Mouse (Mus musculus): Measurements from ENCODE around the gene Mest.

The Mest gene

DNA sequence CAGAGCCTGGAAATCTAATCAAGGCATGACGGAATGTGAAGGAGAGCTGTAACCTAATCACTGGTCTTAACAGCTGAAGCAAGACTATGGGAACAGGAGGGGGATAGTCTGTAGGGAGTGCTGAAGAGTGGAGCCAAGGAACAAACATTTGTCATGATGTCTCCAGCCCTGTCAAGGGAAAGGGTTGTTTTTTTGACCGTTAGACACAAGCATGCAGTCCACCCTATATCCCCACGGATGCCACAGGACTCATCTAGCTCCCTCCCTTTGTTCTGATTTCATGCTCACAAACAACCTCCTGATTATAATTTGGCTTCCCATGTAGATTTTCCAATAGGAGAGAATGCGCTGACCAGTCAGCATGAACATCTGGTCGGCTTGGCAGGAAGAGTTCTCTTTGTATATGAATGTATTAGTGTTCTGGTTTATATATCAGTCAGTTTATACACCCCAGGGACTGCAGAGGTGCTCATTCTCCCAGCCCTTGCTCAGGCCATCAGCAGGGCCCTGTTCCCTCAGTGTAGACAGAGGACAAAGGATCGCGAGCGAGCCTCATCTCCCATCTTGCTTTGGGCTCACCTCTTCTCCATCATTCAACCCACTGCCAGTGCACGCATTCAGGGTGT lies 19.3 kb upstream of the Mest start:
- no peak for DNase-seq (ENCODE audit: low read depth, low spot score)

DNA sequence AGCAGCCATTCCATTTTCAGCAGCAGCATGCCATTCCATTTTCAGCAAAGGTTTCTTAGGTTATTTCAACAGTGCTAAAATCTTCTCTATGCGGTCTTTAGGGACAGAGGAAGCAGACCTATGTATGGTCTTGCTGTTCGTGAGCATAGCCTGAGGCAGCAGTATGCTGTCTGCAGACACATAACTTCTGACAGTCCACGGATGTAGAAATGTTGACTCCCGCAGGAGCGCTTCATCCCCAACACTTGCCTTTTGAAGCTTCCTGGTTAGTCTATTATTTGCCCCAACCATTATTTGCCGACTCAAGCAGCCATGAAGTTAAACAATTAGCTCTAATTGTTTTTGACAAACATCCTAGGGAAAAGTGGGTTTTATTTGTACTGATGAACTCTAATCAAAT lies 14.2 kb upstream of the Mest start:
- DNase-seq (ENCODE audit: low read depth, low spot score): no peak

DNA sequence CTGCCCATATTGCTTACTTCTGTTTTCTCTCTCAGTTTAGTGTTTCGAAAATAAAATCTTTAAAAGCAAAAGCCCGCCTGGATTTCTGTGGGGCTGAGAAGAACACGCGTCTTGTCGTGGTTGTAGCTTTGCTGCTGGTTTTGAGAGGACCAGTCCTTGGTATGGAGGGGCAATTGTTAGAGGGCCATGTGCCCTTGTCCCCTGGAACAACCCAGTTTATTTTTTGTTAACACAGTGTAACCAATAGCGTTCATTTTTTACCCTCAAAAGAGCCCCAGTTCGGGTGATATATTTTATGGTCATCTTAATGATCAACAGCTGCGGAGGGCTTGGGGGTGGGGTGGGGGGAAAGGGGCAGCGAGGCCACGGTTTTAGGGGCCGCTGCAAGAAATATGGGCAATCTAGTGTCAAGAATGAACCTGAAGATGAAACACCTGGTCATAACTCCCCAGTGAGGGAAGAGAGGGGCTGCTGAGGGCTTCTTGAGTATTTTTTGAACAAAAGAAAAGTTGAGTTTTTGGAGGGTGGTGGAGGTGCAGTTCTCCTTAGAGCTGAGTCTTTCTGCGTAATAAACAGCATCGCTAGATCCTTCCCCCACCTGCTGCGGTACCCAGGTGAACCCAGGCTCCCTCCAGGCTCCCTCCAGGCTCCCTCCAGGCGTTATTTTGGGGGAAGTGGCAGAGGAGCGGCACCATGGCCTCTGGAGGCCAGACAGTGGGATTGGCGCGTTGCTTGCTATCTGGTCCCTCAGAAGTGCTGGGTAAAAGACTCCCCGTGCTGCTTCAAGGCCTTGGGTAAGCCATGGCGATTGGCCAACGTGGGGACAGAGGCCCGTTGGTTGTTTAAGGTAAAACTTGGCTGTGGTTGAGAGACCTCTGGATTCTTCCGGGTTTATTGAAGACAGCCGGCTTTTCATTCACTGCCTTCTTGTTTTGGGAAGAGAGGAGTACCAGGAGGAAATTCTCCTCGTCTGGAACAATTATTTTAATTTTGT lies 12.7 kb upstream of the Mest start:
- no peak for DNase-seq (ENCODE audit: low read depth, low spot score)

DNA sequence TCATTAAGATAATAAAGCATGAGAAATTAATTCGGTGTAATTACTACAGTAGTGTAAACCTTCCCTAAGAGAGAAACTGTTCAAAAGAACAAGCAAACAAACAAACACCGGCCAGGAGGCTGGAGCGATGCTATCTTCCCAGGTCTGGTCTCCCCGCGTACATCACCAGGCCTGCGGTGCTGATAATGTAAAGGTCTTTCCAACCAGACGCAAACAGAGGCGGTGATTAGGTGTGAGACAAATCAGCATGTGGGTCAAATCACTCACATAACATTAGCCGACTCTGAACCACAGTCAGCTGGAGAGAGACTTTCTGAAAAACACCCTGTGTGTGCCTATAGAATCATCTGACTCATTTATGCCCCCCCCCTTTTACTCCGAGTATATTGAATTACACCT lies 12.0 kb upstream of the Mest start:
- no peak for DNase-seq (ENCODE audit: low read depth, low spot score)

DNA sequence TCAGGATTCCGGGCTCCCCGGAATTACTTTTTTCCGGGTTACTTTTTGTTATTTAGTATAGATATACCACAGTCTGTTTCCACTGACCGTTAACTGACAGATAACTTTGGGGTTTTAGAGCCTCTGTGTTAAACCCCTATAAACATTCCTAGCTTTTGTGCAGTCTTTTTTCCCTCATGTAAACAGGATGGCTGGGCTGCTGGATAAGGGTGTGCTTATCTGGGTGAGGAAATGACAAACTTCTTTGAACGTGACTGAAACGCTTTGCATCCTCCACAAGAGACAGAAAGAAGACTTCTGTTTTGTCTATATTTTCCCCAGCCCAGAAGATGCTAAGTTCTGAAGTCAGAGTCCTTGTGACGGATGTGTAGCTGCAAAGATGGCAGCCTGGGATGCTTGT lies 10.9 kb upstream of the Mest start:
- no peak for DNase-seq (ENCODE audit: low read depth, low spot score)

DNA sequence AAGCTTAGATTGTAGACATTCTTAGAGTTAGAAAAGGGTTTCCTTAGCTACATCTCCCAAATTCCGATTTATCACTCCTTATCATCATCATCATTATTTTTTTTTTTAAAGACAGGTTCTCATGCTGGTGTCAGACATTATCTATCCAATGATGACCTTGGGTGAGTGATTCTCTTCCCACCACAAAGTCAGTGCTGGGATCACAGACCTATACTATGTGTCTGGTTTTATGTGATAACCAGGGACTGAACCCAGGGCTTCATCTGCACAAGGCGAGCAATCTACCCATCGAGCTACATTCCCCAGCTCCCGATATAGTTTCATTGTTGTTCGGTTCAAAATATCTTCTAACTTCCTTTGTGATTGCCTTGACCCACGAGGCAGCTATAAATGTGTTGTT lies 9.9 kb upstream of the Mest start:
- DNase-seq (ENCODE audit: low read depth, low spot score): no peak

DNA sequence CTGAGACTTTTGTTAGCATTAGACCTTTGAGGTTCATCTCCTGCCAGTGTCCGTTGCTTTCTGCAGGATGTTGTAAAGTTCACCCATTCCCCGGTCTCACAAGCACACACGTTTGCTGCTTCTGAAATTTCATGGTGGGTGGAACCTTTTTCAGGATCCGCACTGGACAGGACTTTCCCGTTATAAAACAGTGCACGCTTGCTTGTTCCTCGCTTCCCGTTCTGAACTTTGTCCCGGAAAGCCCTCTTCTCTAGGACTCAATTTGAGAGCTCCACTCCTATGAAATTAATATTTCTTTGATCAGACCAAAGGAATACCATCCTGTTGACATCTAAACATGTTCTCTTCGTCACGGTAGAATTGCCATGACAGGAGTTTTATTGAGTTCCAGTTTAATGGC lies 9.5 kb upstream of the Mest start:
- no peak for DNase-seq (ENCODE audit: low read depth, low spot score)

DNA sequence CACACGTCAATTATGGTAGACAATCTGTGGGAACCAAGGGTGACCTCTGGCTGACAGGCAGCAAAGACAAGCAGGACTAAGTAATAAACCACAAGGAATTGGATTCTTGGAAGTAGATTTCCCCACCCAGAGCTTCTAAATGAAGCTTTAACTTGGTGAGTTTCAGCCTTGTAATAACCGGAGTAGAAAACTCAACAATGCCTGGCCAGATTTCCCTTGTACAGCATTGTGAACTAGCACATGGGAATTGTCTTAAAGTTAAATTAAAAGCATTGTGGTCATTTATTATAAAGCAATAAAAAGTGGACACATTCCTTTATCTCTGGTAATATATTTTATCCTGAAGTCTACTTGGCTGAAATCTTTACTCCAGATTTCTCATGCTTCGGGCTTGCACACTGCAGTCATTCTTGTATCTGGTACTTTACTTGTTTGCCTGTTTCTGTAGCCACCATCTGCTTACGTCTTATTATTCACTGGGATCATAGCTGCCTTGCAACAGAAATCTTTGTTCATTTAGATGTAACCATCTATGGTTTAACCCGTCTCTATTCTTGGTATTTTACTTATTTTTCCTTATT lies 8.4 kb upstream of the Mest start:
- DNase-seq (ENCODE audit: low read depth, low spot score): no peak

DNA sequence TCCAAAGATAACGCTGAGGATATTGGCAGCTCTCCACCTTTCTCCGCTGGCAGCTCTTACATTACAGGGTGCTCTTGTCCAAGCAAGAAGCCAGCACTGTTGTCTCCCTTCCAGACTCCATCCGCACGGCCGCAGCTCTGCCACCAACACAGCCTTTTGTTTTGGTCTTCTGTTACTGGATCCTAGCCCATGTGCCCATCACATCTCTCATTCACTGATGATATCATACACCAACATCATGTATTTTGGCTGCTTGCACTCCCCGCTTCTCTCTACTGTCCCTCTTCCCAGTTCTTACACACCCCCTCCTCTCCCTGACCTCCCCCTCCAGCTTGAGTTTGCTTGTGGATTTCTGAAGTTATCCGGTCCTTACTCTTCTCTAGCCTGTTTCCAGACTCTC lies 6.6 kb upstream of the Mest start:
- DNase-seq (ENCODE audit: low read depth, low spot score): no peak

DNA sequence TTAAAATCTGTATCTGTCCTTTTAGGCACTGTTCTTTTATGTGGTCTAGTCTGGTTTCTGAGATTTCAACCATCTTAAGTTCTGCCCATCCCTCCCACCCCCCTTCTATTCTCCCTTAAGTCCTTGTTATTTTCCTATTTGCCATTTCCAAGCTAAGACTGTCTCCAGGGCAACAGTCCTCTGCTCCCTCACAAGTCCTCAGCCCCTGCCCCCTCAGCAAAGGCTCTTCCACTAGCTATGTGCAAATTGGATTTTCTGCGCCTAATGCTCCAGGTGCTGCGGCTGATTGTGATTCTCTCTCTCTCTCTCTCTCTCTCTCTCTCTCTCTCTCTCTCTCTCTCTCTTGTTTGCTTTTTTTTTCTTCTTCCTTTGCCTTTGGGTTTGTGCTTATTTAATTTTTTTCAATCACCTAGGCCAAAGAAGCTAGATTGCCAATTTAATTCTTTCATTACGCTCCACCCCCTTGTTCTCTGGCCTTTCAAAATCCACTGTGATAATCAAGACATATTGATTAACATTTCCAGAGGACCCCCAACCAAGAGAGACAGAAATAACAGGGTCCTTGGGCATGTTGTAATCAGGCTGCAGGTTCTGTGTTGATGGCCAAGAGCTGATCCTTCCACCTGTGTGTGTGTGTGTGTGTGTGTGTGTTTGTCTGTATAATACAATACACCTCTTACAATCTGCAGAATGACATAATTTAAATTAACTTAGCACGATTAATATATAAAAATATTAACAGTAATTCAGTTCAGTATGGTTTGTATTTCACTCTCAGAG lies 772 bp upstream of the Mest start:
- no peak for DNase-seq (ENCODE audit: low read depth, low spot score)

DNA sequence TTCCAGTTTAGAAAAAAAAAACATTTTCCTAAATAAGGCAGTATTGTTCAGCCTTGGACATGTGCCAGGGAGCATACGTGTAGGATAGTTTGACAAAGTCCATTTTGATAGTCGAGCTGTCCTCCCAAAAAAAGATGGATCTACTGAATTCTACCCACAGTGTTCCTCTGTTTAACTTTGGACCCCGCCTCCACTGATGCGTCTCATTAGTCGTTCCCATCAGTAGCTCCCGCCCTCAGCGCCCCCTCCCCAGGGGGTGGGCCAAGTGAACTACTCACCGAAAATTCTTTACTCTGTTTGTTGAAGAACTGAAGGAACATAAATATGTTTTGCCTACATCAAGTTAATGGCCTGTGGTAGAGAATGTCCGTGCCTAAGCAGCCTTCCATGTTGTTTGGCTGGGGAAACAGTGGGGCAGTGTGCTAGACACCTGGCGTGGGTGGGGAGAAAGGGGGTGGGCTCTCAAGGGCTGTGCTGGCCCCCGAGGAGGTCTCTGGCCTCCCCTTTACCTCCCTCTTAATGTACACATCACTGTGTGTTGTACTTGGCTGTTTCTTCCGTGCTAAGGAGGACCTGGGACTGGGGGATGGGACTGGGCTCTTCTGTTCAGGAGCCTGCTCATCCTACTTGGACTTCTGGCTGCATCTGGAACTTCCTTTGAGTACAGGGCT lies 7.1 kb downstream of the Mest start:
- no peak for DNase-seq (ENCODE audit: low read depth, low spot score)

DNA sequence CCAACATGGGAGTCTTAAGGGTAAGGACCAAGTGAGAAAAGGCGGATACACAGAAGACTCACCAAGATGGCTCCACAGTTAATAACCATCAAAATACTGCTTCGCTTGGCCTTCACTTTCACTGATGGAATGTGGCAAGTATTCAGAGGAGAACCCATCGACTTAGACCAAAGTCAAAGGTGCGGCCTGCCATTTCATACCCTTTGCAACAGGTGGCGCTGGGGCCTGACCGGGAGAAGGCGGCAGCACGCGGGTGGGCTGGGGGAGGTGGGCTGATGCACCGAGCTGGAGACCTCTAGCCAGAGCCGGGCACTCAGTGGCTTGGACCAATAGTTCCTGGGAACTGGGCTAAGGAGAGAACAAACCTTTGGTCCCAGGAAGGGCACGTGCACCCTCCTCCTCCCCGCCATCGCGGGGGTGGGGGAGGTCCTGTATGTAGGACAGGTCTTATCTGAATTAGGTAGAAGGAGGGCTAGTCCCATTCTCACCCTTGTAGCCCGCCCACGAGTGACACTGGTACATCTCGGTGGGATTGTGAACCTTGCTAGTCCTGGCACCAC lies 9.3 kb downstream of the Mest start:
- peak; percentile 23 for DNase-seq (ENCODE audit: low read depth, low spot score)

DNA sequence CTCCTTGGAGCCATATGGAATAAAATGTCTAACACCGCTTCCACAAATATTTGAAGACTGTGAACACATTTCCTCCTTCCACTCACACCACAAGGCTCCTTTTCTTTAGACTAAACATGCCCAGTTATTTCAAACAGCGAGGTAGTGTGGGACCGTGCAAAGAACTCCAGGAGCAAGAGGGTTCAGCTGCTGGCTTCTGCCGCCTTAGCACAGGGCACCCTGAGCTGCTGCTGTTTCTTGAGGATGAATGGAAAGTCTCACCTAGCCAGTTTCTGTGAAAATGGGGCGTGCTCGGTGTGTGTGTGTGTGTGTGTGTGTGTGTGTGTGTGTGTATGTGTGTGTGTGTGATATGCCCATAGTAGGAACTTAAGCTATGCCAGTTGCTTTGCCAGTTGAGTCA lies 11.1 kb downstream of the Mest start:
- DNase-seq (ENCODE audit: low read depth, low spot score): no peak

DNA sequence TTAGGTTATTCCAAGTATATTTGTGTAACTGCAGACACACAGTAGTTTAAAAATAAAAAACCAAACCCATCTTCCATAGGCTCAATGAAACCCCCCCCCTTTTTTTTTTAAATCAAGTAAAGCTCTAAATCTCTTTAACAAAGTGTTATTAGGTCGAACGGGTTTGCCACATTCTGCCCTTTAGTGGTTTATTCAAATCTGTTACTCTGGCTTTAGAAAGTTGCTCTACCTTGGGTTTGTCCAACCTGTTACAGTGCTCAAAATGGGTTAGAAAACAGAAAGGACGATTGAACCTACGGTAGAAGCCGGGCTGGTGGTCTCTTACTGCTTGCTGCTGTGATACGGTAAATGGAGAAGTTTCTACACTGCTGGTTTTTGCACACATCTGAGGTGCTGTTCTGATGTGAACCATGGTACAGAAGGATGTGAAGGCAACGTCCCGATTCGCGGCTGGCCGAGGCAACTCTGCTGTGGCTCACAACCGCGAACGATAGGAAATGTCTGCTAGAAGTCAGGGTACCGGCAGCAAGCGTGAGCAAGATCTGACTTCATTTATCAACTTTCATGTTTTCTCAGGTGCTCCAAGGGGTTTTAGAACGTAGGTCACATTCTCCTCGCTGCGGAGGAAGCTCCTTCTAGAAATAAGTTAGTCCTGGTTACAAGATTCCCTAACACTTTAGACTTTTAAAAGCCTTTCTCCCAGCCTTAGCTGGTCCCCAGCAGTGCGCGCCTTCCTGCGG lies 11.8 kb downstream of the Mest start:
- no peak for DNase-seq (ENCODE audit: low read depth, low spot score)

DNA sequence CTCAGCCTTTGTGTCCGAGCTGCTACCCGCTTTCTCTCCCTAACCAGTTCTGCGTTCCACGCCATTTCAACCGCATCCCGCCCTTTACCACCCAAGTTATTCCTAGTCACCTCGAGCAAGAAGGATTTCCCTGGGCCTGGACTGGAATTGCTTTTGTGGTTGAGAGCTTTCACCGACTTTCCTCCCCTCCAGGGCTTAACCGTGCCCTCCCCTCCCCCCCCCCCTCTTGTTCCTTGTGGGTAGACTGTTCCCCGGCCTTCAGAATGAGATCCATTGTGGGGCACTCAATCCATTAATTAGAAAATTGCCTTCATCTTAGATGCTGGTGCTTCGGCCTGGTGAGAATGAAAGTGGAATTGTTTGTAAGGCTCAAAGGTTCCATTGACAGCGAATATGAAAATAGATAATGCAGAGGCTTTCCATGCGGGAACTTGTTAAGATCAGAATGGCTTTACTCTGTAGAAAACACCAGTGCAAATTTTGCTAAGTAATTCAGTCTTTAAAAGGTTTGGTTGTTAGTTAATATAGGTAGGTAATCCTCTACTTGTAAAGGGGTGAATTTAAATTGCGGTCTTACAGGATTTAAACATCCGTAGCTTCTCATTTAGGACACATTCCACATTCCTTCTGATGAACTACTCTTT lies 12.5 kb downstream of the Mest start:
- no peak for DNase-seq (ENCODE audit: low read depth, low spot score)

DNA sequence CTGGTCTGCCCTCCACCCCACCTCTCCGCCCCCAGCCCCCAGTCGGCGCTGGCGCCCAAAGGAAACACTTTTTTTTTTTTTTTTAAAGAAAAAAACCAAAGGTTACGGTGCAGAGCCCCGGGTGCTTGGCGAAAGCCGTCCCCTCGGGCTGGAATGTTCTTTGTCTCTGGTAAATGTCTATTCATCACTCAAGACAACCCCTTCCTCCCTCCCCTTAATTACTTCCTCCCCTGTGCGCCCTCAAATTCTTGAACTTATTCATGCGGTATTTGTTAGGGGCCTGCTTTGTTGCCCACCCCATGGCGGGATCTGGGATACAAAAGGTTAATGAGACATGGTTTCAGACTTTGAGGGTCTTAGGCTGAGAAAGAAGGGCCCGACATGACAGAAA lies 13.0 kb downstream of the Mest start:
- no peak for DNase-seq (ENCODE audit: low read depth, low spot score)

DNA sequence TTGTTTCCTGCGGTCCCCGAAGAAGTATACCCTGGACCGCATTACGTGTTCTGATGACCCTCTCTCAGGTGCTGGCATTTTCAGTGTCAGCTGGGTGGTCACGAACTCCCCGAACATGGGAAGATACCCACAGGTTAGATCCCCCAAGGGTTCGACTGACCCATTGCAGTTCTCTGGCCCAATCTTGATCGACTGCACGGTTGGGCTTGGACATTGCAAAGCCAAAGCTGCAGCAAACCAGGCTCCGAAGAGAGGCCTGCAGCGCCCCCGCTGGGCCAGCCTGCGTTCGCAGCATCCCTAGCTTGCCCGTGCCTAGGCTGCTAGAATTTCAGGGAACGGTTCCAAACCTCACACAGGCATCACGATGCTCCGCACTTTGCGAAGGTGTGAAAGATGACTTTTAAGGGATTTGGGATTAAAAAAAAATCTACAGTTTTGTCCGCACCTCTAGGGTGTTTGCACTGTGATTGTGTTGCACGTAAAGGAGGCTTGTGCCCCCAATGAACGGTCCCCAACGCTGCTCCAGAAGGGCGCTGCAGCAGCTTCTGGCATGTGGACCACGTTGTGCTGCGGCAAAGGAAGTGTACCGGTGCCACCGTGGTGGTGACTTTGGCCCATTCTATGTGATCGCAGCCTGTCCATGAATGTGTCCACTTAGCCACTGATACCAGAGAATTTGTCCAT lies 13.7 kb downstream of the Mest start:
- DNase-seq (ENCODE audit: low read depth, low spot score): no peak

DNA sequence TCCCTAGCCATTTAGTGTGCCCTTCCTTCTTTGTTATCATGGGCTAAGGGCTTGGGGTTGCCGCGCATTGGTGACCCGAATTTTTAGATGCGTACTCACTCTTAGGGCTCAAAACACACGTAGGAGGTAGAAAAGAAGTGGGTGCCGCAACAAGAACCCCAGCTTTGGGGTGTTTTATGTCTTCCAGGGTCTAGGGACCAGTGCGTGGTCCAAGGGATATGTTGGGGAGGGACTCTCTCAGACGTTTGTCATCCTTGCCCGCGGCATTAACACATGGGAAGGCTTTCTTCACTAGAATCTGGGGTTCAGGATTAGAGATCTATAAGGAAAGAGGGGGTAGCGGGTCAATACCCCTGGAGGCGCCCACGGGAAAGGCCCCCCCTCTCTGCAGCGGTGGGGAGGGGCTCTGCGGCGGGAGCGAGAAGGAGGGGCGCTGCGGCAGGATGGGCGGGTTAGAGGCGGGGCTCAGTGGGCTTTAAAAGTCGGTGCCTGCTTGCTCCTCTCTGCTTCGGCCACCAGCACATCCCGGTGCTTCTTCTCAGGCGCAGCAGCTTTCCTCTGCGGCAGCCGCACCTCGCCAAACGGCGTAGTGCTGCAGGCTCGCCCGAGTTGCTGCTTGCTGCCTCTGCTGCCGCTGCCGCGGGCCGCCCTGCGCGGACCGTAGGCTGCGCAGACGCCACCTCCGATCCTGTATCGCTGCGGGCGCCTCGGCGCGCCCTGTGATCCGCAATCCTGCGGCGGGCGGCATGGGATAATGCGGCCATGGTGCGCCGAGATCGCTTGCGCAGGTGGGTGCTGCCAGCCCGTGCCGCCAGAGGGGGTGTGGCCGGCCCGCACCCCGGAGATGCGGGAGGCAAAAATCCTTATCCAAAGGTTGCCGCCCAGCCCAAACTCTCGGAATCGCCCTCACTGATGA lies 14.5 kb downstream of the Mest start:
- peak; percentile 66 for DNase-seq (ENCODE audit: low read depth, low spot score)

Measured in ZHBTc4 (cell line).